Mouse (Mus musculus) neural tube, embryonic 10.5 days (tissue): ENCODE data around the gene Stk33.
"Not testable (repeated sequence)": the region's sequence is repeated elsewhere in the genome, so short reads cannot be mapped to it uniquely, and the experiment has no call there.

Experiments used
- DNase-seq: peaks from one replicate; pipeline ENCODE4 v3.0.0-alpha.2; 2017; ENCODE audit warnings: low spot score; ENCODE audit errors: extremely low spot score

Gene Stk33

GRCm38 (mm10) chr7:109438781-109439591, at the start of gene Stk33:
Stk33 (minus strand) TSS chr7:109439081.
- peak; percentile 82 for DNase-seq

DNA sequence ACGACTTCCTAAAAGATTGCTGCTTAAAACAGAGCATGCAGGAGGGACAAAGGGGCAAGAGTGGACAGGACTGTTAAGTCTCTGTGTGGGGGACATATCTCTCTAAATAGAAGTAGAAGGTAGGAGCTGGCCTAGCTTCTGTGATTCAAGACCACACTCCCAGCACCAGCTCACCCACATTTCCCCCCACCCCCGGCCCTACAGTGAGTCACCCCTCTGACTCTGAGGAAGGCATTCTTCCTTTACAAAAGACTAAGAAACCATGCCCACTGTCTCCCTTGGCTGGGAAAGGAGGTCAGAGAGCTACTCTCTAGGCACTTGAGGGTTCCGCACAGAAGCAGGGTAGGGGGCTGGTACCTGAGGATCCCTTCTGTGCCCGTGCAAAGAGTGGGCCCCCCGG, 45.3 kb upstream of the Stk33 start:
- DNase-seq = no peak

DNA sequence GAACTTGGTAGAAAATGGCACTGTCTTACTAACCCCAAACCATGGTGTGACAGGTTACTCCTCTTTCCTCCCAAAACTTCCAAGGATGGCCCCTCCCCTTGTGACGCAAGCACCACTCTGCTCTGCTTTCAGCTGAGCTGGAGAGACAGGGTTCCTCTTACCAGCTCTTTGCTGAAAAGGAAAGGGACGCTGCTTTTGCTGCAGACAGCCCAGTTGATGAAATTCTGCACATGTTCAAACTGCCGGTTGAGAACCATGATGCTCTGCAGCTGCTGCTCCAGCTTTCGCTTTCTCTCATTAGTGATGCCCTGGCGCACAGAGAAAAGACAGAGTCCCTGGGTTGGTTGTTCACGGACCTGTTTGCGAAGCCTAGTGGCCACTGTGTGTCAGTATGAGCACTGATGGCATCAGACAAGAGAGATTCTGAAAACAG, 41.9 kb upstream of the Stk33 start:
- DNase-seq = peak; percentile 27

DNA sequence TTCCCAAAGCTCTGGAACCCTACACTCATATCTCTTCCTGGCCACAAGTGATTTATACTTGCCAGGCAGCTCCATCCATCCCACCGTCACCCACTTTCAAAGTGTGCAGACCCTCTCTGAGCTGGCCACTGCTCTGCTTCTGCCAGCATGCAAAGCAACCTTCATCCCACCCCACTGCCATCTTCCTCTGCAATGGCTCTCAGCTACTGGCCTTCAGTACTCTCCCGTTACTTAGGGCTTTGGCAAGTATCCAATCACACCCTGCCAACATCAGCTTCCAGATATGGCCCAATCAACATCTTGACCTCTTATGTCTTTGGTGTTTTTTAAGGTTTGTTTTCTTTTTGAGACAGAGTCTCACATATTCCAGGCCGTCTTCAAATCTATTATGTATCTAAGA, 39.0 kb upstream of the Stk33 start:
- no peak for DNase-seq

- DNase-seq = no peak
Observed at GRCm38 (mm10) chr7:109470700-109471099, 31.8 kb upstream of the Stk33 start.

- DNase-seq = no peak
Observed at GRCm38 (mm10) chr7:109468262-109468701, 29.4 kb upstream of the Stk33 start.

DNA sequence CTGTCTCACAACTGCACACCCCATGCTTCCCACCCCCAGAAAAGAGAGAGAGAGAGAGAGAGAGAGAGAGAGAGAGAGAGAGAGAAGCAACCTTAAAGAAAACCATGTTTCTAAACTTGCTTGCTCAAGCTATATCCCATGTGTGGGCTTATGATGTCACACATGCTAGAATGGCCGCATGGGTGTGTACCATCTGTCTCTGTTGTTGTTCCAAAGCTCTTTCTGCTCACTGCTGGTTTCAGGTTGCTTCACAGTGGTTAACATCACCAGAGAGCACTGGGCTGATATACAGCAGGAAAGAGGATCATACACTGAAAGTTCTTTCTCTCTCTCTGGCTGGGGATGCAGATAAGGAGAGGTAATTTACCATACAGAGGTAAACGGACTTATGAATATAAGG, 28.7 kb upstream of the Stk33 start:
- no peak for DNase-seq

DNA sequence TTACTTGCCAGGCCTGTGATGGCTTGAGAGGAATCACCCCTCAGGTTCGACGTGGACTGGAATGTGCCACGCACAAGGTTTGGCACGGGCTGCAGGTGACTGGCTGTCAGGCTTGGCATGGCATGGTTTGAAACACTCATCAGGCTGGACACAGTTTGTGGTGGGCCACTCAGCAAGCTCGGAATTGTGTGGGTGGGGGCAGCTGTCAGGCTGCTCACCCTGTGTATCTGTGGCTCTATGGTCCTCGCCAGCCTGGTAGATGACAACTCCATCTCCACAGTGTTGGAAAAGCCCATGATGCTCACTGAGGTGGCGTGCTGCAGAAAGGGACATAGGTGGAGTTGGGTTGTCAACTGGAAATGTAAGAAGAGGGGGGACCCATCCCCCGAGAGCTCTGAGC, 21.8 kb upstream of the Stk33 start:
- DNase-seq = no peak

- no peak for DNase-seq
Observed at GRCm38 (mm10) chr7:109456563-109456962, 17.7 kb upstream of the Stk33 start.

GRCm38 (mm10) chr7:109455748-109456147, 16.9 kb upstream of the Stk33 start:
- no peak for DNase-seq

DNA sequence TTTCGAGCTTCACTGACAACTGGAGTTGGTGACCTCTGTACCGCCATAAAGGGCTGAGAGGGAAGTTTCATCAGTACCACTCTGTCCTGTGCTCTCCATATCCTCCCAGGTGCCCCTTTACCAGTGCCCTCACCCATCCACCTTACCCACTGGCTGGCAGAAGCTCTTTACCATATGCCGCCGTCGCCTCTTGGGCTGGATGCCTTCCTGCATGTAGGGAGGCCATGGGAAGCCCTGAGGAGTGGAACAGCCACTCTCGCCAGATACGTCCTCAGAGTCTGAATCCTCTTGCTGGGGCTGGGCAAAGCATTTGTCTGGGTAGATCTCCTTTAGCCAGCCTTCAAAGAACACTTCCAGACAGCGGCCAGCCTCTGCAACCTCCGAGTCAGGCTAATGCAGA, 16.0 kb upstream of the Stk33 start:
- DNase-seq = no peak

- DNase-seq = no peak
Observed at GRCm38 (mm10) chr7:109448060-109448459, 9.2 kb upstream of the Stk33 start.

DNA sequence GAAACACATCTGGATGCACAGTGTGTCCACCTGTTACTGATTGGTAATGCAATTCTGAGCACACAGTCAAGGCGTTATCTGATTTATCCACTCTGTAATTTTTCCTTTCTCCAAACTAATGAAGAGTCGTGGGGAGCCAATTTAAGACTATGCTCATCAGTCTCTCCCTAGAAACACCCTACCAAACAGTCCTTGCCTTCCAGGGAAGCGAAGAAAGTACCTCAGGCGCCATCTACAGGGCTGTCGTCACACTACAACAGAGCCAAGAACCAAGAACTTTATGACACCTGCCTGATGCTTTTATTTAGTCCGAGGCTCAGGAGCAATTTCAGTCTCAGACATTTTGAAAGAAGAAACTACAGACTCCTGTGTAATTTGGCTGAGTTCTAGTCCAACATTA, 6.1 kb upstream of the Stk33 start:
- DNase-seq = peak; percentile 58

DNA sequence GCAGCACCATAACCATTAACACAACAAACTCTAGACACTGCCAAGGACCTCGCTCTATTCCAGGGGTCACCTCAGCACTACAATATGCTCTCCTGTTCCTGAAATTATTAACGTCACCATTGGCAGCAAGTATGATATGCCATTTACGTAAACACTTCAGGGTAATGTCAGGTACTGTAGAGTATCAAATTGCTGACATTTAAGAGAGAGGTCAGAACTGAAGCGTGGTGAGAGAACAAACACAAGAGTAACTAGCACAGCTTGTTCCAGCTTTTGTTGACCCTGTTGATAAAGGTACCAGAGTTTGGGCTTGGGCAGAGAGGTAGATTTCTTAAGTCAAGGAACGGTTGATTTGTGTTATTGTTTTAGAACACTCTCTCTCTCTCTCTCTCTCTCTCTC, 3.9 kb upstream of the Stk33 start:
- DNase-seq = no peak

DNA sequence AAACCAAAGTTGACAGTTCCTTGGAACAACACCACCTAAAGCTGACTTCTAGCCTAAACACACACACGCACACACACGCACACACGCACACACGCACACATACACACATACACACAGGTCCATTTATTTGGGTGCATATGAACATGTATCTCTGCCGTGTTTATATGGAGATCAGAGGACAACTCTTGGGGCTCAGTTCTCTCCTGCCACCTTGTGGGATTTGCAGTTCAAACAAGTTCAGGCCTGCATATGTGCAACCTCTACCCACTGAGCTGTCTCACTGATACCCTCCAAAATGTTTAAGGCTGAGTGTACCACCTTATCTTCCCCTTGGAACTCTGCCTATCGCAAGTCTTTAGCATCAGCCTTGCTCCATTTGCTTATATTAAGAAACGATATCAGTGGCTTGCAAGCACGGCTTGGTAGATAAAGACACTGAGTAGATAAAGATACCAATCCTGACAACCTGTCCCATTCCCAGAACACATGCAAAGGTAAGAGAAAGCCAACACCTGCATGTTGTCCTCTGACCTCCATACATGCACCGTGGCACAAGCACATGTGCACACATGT, 1.9 kb upstream of the Stk33 start:
- no peak for DNase-seq

DNA sequence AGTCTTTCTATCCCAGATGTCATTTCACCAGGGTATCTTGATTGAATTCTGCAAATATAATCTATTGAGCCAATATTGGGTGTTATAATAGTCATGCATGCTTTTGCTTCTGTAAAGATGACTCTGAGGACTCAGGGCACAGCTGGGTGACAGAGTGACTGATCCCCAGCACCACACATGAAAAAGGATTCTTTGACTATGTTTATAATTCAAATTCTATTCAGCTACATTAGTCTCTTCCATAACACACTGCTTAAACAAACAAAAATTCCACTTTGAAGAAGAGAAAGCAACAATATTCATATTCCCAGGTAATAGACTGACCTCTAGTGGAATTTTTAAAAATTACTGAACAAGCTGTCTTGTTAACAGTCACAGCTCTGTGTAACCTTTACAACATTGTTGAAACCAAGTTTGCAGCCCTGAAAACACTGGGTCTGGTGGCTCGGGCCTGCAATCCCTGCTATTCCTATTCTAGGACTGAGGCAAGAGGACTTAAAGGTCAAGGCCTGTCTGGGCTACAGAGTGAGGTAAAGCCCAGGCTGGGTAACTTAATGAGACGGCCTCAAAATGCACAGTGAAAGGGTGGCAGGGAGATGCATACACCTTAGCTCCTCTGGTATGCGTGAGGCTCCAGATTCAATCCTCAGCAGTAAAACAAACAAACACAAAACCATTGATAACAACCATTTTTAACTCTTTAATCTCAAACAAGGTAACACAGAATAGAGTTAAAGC, 14.3 kb downstream of the Stk33 start:
- no peak for DNase-seq

GRCm38 (mm10) chr7:109422803-109423202, 16.1 kb downstream of the Stk33 start:
- DNase-seq = no peak

GRCm38 (mm10) chr7:109405491-109405890, 33.4 kb downstream of the Stk33 start:
- no peak for DNase-seq

DNA sequence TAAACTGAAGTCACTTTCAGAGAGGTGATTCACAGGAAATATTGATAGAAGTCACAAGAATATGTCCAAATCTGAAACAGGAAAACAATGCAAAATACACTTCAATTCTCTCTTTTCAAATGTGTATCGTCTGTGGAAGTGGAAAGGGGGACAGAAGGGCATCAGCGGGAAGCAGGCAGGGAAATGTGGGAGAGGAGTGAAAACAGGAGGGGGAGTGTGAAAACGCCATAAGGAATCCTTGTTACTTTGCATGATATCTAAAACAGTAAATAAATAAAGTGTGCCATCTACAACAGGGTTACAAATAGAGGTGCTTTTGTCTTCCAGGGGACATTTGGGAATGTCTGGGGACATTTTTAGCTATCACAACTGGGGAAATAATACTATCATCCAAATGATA, 39.6 kb downstream of the Stk33 start:
- DNase-seq = no peak

- no peak for DNase-seq
Observed at GRCm38 (mm10) chr7:109381131-109381530, 57.8 kb downstream of the Stk33 start.

GRCm38 (mm10) chr7:109373556-109373955, 65.3 kb downstream of the Stk33 start:
- not testable (repeated sequence) for DNase-seq

GRCm38 (mm10) chr7:109358435-109359187, 80.3 kb downstream of the Stk33 start:
- DNase-seq = no peak
